Mouse (Mus musculus): Measurements from ENCODE around the gene Hemk1. TPM values are rescaled to one million over a fixed set of nuclear protein-coding genes. Genes with fewer than 3 reads are reported as not detected.

Gene Hemk1
- polyA plus RNA-seq, 1 experiment, result 30.2 TPM

GRCm38 (mm10) chr9:107354826-107355225 is 16.7 kb upstream of the Hemk1 start:
- Histone ChIP-seq H3K4me1 (ENCODE audit: control insufficient read depth, insufficient read depth, low read length) (peaks cover 2% of the 10 kb centered on the region; the same call in 1 of the 2 replicates), H3K27ac (ENCODE audit: control insufficient read depth, insufficient read depth, low read depth, low read length, poor library complexity) (no peak overlapping the region), H3K4me3 (replicated peaks; ENCODE audit: control insufficient read depth, low read depth, low read length) (no peak overlapping the region)
- 60% methylated on average over 1 of the region's 1 CpGs for WGBS
- no peak for TF ChIP-seq POLR2A (IDR thresholded peaks at IDR 0.05; ENCODE audit: borderline replicate concordance, control insufficient read depth, low read depth, low read length)
- TF ChIP-seq CTCF (IDR thresholded peaks at IDR 0.05; ENCODE audit: control insufficient read depth, insufficient read depth, low read length), result no peak

- Histone ChIP-seq H3K4me1 (ENCODE audit: control insufficient read depth, insufficient read depth, low read length) (no peaks in the 10 kb centered on the region), H3K27ac (ENCODE audit: control insufficient read depth, insufficient read depth, low read depth, low read length, poor library complexity) (no peak overlapping the region), H3K4me3 (replicated peaks; ENCODE audit: control insufficient read depth, low read depth, low read length) (no peak overlapping the region)
- 63% methylated on average over 7 of the region's 7 CpGs for WGBS
- TF ChIP-seq CTCF (IDR thresholded peaks at IDR 0.05; ENCODE audit: control insufficient read depth, insufficient read depth, low read length), result no peak
- no peak for TF ChIP-seq POLR2A (IDR thresholded peaks at IDR 0.05; ENCODE audit: borderline replicate concordance, control insufficient read depth, low read depth, low read length)
These were observed 11.2 kb upstream of the Hemk1 start for GRCm38 (mm10) chr9:107349321-107349720.

GRCm38 (mm10) chr9:107347586-107348183 is 9.5 kb upstream of the Hemk1 start:
- H3K4me1 ChIP-seq (ENCODE audit: control insufficient read depth, insufficient read depth, low read length), result no peaks in the 10 kb centered on the region
- no peak overlapping the region for H3K4me3 ChIP-seq (replicated peaks; ENCODE audit: control insufficient read depth, low read depth, low read length)
- H3K27ac ChIP-seq (ENCODE audit: control insufficient read depth, insufficient read depth, low read depth, low read length, poor library complexity), result no peak overlapping the region
- 68% methylated on average over 9 of the region's 9 CpGs for WGBS
- TF ChIP-seq CTCF (IDR thresholded peaks at IDR 0.05; ENCODE audit: control insufficient read depth, insufficient read depth, low read length), result no peak
- TF ChIP-seq POLR2A (IDR thresholded peaks at IDR 0.05; ENCODE audit: borderline replicate concordance, control insufficient read depth, low read depth, low read length), result no peak

GRCm38 (mm10) chr9:107346081-107346480 is 7.9 kb upstream of the Hemk1 start:
- Histone ChIP-seq H3K27ac (ENCODE audit: control insufficient read depth, insufficient read depth, low read depth, low read length, poor library complexity) (no peak overlapping the region), H3K4me3 (replicated peaks; ENCODE audit: control insufficient read depth, low read depth, low read length) (no peak overlapping the region), H3K4me1 (ENCODE audit: control insufficient read depth, insufficient read depth, low read length) (no peaks in the 10 kb centered on the region)
- WGBS, result 85% methylated on average over 8 of the region's 8 CpGs
- no peak for TF ChIP-seq CTCF (IDR thresholded peaks at IDR 0.05; ENCODE audit: control insufficient read depth, insufficient read depth, low read length)
- no peak for TF ChIP-seq POLR2A (IDR thresholded peaks at IDR 0.05; ENCODE audit: borderline replicate concordance, control insufficient read depth, low read depth, low read length)

- Histone ChIP-seq H3K4me1 (ENCODE audit: control insufficient read depth, insufficient read depth, low read length) (no peaks in the 10 kb centered on the region; the same call in 1 of the 2 replicates), H3K27ac (ENCODE audit: control insufficient read depth, insufficient read depth, low read depth, low read length, poor library complexity) (no peak overlapping the region), H3K4me3 (replicated peaks; ENCODE audit: control insufficient read depth, low read depth, low read length) (no peak overlapping the region)
- TF ChIP-seq POLR2A (IDR thresholded peaks at IDR 0.05; ENCODE audit: borderline replicate concordance, control insufficient read depth, low read depth, low read length), result no peak
- TF ChIP-seq CTCF (IDR thresholded peaks at IDR 0.05; ENCODE audit: control insufficient read depth, insufficient read depth, low read length), result no peak
- WGBS, result 69% methylated on average over 6 of the region's 6 CpGs
These were observed 5.9 kb upstream of the Hemk1 start for GRCm38 (mm10) chr9:107344027-107344426.

GRCm38 (mm10) chr9:107343146-107343943 is 5.2 kb upstream of the Hemk1 start:
- 80% methylated on average over 8 of the region's 8 CpGs for WGBS
- Histone ChIP-seq H3K4me1 (ENCODE audit: control insufficient read depth, insufficient read depth, low read length) (no peaks in the 10 kb centered on the region; the same call in 1 of the 2 replicates), H3K4me3 (replicated peaks; ENCODE audit: control insufficient read depth, low read depth, low read length) (no peak overlapping the region), H3K27ac (ENCODE audit: control insufficient read depth, insufficient read depth, low read depth, low read length, poor library complexity) (no peak overlapping the region)
- TF ChIP-seq CTCF (IDR thresholded peaks at IDR 0.05; ENCODE audit: control insufficient read depth, insufficient read depth, low read length) (no peak), POLR2A (IDR thresholded peaks at IDR 0.05; ENCODE audit: borderline replicate concordance, control insufficient read depth, low read depth, low read length) (no peak)

- WGBS, result 79% methylated on average over 11 of the region's 11 CpGs
- no peak overlapping the region for H3K4me3 ChIP-seq (replicated peaks; ENCODE audit: control insufficient read depth, low read depth, low read length)
- H3K4me1 ChIP-seq (ENCODE audit: control insufficient read depth, insufficient read depth, low read length), result no peaks in the 10 kb centered on the region; the same call in 1 of the 2 replicates
- TF ChIP-seq CTCF (IDR thresholded peaks at IDR 0.05; ENCODE audit: control insufficient read depth, insufficient read depth, low read length), result no peak
- TF ChIP-seq POLR2A (IDR thresholded peaks at IDR 0.05; ENCODE audit: borderline replicate concordance, control insufficient read depth, low read depth, low read length), result no peak
- no peak overlapping the region for H3K27ac ChIP-seq (ENCODE audit: control insufficient read depth, insufficient read depth, low read depth, low read length, poor library complexity)
These were observed 4.1 kb upstream of the Hemk1 start for GRCm38 (mm10) chr9:107342201-107342709.

GRCm38 (mm10) chr9:107340911-107341645 is 2.9 kb upstream of the Hemk1 start:
- Histone ChIP-seq H3K4me3 (replicated peaks; ENCODE audit: control insufficient read depth, low read depth, low read length) (peak overlapping the region; percentile 60), H3K4me1 (ENCODE audit: control insufficient read depth, insufficient read depth, low read length) (no peaks in the 10 kb centered on the region; the same call in 1 of the 2 replicates), H3K27ac (ENCODE audit: control insufficient read depth, insufficient read depth, low read depth, low read length, poor library complexity) (no peak overlapping the region)
- WGBS, result 49% methylated on average over 12 of the region's 12 CpGs
- no peak for TF ChIP-seq CTCF (IDR thresholded peaks at IDR 0.05; ENCODE audit: control insufficient read depth, insufficient read depth, low read length)
- TF ChIP-seq POLR2A (IDR thresholded peaks at IDR 0.05; ENCODE audit: borderline replicate concordance, control insufficient read depth, low read depth, low read length), result no peak

All from bone marrow, adult 2 months (tissue).